Mouse (Mus musculus): ENCODE measurements around the gene B3gnt7.

DNA sequence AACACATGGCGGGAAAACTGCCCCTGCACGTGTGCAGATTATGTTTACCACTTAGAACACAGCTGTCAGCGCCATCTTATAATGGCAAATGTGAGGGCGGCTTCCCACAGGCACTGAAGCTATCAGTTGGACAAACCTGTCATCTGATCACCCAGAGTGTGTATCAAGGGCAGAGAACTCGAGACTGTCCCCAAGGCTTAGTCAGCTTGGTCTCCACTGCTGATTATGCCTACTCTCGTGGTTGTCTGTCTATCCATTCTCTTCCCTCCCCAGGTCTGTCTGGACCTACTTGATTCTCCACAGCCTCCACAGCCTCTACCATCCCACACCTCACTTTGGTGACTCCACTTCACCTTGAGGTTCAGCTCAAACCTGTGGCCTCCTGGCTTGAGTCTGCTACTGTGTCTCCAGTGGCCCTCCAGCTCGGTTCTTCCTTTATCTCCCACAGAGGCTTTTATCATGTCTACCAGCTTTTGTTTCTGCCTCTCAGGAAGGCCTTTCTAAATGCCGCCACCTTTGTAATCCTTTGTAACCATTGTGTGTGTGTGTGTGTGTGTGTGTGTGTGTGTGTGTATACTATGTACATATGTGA is 18.3 kb downstream of the B3gnt7 start:
- TF ChIP-seq POLR2A (IDR thresholded peaks at IDR 0.05; ENCODE audit: insufficient read depth, low read length) (no peak), CTCF (IDR thresholded peaks at IDR 0.05; ENCODE audit: low read depth, low read length) (no peak)

All from ES-Bruce4 (cell line).